Mouse (Mus musculus) ES-E14 (cell line): ENCODE measurements at regions not wholly inside any gene's neighbourhood (a gene's known extent, or its start where the extent isn't known, plus 50 kb on each side); places are given as distances from the start of the nearest gene placed in this dataset.
"Not testable (repeated sequence)": the region's sequence is repeated elsewhere in the genome, so short reads cannot be mapped to it uniquely, and the experiment has no call there.

ENCODE experiments used
- CHD2 ChIP-seq: IDR thresholded peaks from 2 replicates; pipeline ENCODE4 v1.6.1; 2014; ENCODE audit warnings: mild to moderate bottlenecking, low read depth, low read length, inconsistent platforms
- HCFC1 ChIP-seq: IDR thresholded peaks from 2 replicates; pipeline ENCODE4 v1.6.1; 2012; ENCODE audit warnings: low read length, inconsistent platforms, borderline replicate concordance; ENCODE audit not compliant: insufficient read depth
- ZC3H11A ChIP-seq: IDR thresholded peaks from 2 replicates; pipeline ENCODE4 v1.6.1; 2012; ENCODE audit warnings: low read depth, mild to moderate bottlenecking, inconsistent platforms, low read length, borderline replicate concordance

GRCm38 (mm10) chr12:8098395-8098794 lies 109.5 kb upstream of the Ldah start:
- TF ChIP-seq HCFC1, CHD2, ZC3H11A: not testable (repeated sequence)
